Mouse (Mus musculus): Measurements from ENCODE around the gene Chrna4. TPM values are rescaled to one million over a fixed set of nuclear protein-coding genes. Genes with fewer than 3 reads are reported as not detected.

Chrna4 gene
- polyA plus RNA-seq, 1 experiment from 2014 or later: 3.4 TPM

GRCm38 (mm10) chr2:181038644-181039355, 4.5 kb downstream of the Chrna4 start:
- H3K9ac ChIP-seq: peak overlapping the region; percentile 28
- H3K4me1 ChIP-seq: peaks cover 14% of the 10 kb centered on the region
- no peak overlapping the region for H3K27ac ChIP-seq (replicated peaks)
- H3K4me3 ChIP-seq (replicated peaks): peak overlapping the region; percentile 60
- ATAC-seq (ENCODE audit: insufficient number of reproducible peaks, low FRiP score, low TSS enrichment, low read depth): no peak
- peak overlapping the region; percentile 95 for H3K4me2 ChIP-seq (replicated peaks)
- WGBS: 2% methylated on average over 52 of the region's 63 CpGs
- H3K9me3 ChIP-seq (replicated peaks): no peaks in the 10 kb centered on the region
- H3K36me3 ChIP-seq: no peaks in the 10 kb centered on the region
- H3K27me3 ChIP-seq: peaks cover 57% of the 10 kb centered on the region

DNA sequence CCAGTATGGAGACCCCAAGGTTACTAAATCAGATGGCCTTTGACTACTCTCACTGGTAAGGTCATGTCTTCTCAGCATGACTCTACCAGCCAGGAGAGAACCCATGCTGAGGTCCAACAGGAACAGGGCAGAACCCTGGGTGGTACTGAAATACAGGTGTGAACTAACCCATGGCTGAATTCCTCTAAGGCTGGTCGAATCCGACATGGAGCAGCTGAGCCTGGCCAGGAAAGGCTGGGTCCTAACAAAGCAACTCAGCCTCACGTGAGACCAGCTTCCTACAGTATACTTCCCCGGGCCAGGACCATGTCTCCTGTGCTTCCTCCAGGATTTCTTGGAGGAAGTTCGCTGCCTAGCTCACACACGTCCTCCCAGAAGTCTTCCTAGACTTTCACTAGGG, 6.8 kb downstream of the Chrna4 start:
- Histone ChIP-seq H3K9ac (no peak overlapping the region), H3K4me1 (peaks cover 14% of the 10 kb centered on the region), H3K4me2 (replicated peaks) (no peak overlapping the region), H3K9me3 (replicated peaks) (no peaks in the 10 kb centered on the region), H3K27me3 (peaks cover 53% of the 10 kb centered on the region), H3K4me3 (replicated peaks) (no peak overlapping the region), H3K27ac (replicated peaks) (no peak overlapping the region), H3K36me3 (no peaks in the 10 kb centered on the region)
- ATAC-seq (ENCODE audit: insufficient number of reproducible peaks, low FRiP score, low TSS enrichment, low read depth): no peak
- 75% methylated on average over 6 of the region's 6 CpGs for WGBS

DNA sequence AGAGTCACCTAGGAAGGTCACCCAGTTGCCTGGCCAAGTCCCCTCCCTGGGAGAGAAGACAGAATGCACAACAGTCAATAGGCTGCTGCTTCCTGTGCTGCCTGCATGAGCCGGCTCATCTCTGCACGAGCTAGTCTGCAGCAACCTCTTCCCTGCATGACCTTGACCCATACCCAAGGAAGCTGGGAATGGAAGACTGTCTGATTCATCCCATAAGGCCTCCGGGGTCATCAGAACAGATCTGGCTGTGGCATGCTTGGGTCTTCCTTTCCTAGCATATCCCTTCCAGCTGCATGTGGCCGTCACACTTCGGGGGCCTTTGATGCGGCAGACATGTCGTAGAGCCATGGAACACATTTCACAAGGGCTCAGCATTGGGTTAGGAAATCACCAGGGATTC, 8.2 kb downstream of the Chrna4 start:
- no peak overlapping the region for H3K27ac ChIP-seq (replicated peaks)
- ATAC-seq (ENCODE audit: insufficient number of reproducible peaks, low FRiP score, low TSS enrichment, low read depth): no peak
- H3K4me2 ChIP-seq (replicated peaks): no peak overlapping the region
- H3K9ac ChIP-seq: no peak overlapping the region
- 75% methylated on average over 7 of the region's 7 CpGs for WGBS
- H3K36me3 ChIP-seq: no peaks in the 10 kb centered on the region
- no peaks in the 10 kb centered on the region for H3K9me3 ChIP-seq (replicated peaks)
- H3K4me3 ChIP-seq (replicated peaks): no peak overlapping the region
- peaks cover 39% of the 10 kb centered on the region for H3K27me3 ChIP-seq
- H3K4me1 ChIP-seq: peaks cover 14% of the 10 kb centered on the region

GRCm38 (mm10) chr2:181033310-181033709, 10.0 kb downstream of the Chrna4 start:
- H3K4me2 ChIP-seq (replicated peaks): no peak overlapping the region
- peaks cover under 1% of the 10 kb centered on the region; the same call in 1 of the 2 replicates for H3K4me1 ChIP-seq
- H3K27ac ChIP-seq (replicated peaks): no peak overlapping the region
- 59% methylated on average over 6 of the region's 6 CpGs for WGBS
- H3K27me3 ChIP-seq: peaks cover 20% of the 10 kb centered on the region
- no peak overlapping the region for H3K4me3 ChIP-seq (replicated peaks)
- no peaks in the 10 kb centered on the region for H3K36me3 ChIP-seq
- H3K9me3 ChIP-seq (replicated peaks): no peaks in the 10 kb centered on the region
- ATAC-seq (ENCODE audit: insufficient number of reproducible peaks, low FRiP score, low TSS enrichment, low read depth): no peak
- no peak overlapping the region for H3K9ac ChIP-seq

DNA sequence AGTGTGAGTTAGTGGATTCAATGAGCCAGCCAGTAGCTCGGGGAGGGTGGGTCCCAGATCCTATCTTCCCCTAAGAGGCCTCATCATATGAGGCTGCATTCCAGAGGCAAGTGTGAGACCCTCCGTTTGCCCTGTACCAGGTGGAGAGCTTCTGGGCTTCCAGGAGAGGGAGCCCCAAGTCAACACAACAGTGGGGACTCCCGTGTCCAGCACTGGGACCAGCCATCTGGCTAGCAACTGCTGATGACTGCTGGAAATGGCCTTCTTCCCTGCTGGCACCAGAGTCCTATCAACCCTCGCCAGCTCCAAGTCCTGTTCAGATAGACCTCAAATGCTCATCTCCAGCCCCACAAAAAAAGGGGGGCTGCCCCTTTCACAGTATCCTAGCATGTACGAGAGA, 10.9 kb downstream of the Chrna4 start:
- H3K4me2 ChIP-seq (replicated peaks): no peak overlapping the region
- H3K27ac ChIP-seq (replicated peaks): no peak overlapping the region
- H3K4me3 ChIP-seq (replicated peaks): no peak overlapping the region
- no peaks in the 10 kb centered on the region for H3K4me1 ChIP-seq
- peaks cover 11% of the 10 kb centered on the region for H3K27me3 ChIP-seq
- H3K9ac ChIP-seq: no peak overlapping the region
- ATAC-seq (ENCODE audit: insufficient number of reproducible peaks, low FRiP score, low TSS enrichment, low read depth): no peak
- no peaks in the 10 kb centered on the region for H3K36me3 ChIP-seq
- H3K9me3 ChIP-seq (replicated peaks): no peaks in the 10 kb centered on the region
- WGBS: 49% methylated on average over 5 of the region's 5 CpGs

DNA sequence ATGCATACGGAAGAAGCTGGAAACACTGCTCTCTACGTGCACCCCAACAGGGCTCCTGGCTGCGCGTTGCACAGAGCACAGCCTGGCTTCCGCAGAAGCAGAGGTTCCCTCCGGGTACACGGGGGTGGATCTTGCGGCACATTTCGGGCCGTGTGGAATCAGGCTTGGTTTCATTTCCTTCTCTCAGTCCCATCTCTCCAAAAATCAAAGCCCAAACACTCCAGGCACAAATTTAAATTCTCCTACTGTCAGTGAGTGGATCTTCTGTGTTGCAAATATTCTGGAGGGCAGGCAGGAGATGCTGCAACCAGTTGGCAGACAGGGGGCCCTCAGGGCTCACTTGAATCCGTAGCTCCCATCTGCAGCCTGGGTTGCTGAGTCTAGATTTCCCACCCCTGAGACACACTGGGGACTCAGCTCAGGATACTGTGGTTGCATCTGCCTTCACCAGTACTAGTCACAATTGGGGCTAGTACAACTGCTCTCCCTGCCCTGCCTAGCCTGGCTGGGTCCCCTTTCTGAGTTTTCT, 11.9 kb downstream of the Chrna4 start:
- Histone ChIP-seq H3K9ac (no peak overlapping the region), H3K36me3 (no peaks in the 10 kb centered on the region), H3K4me1 (no peaks in the 10 kb centered on the region), H3K27me3 (0 out of 2 replicates have a peak, but pooled peaks cover 3% of the 10 kb centered on the region), H3K4me3 (replicated peaks) (no peak overlapping the region), H3K9me3 (replicated peaks) (no peaks in the 10 kb centered on the region), H3K27ac (replicated peaks) (no peak overlapping the region), H3K4me2 (replicated peaks) (no peak overlapping the region)
- 71% methylated on average over 11 of the region's 11 CpGs for WGBS
- ATAC-seq (ENCODE audit: insufficient number of reproducible peaks, low FRiP score, low TSS enrichment, low read depth): no peak

DNA sequence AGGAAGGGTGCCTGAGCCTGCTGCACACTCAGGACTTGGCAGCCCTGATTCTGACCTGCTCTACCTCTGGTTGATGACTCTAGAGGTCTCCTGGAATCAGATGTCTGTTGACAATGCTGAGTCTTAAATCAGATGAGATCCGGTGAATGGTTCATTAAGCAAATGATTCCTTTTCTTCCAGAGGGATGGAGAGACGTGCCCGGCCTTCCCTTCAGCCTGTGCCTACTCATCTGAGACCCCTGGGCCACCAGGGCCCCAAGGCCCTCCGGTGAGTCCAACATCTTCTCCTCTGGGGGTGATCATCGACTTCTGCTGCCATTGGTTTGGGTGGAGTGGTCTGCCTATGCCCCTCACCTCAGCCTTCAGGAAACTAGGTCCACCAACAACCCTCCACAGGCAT, 35.0 kb downstream of the Chrna4 start:
- no peak overlapping the region for H3K9ac ChIP-seq
- no peak for ATAC-seq (ENCODE audit: insufficient number of reproducible peaks, low FRiP score, low TSS enrichment, low read depth)
- no peaks in the 10 kb centered on the region for H3K27me3 ChIP-seq
- H3K4me2 ChIP-seq (replicated peaks): no peak overlapping the region
- H3K4me1 ChIP-seq: no peaks in the 10 kb centered on the region
- no peaks in the 10 kb centered on the region for H3K36me3 ChIP-seq
- WGBS: 83% methylated on average over 5 of the region's 5 CpGs
- H3K9me3 ChIP-seq (replicated peaks): no peaks in the 10 kb centered on the region
- H3K4me3 ChIP-seq (replicated peaks): no peak overlapping the region
- H3K27ac ChIP-seq (replicated peaks): no peak overlapping the region

- H3K27me3 ChIP-seq: no peaks in the 10 kb centered on the region
- H3K9me3 ChIP-seq (replicated peaks): no peaks in the 10 kb centered on the region
- ATAC-seq (ENCODE audit: insufficient number of reproducible peaks, low FRiP score, low TSS enrichment, low read depth): no peak
- no peak overlapping the region for H3K27ac ChIP-seq (replicated peaks)
- no peak overlapping the region for H3K9ac ChIP-seq
- no peaks in the 10 kb centered on the region for H3K36me3 ChIP-seq
- H3K4me3 ChIP-seq (replicated peaks): no peak overlapping the region
- no peaks in the 10 kb centered on the region for H3K4me1 ChIP-seq
- 53% methylated on average over 4 of the region's 4 CpGs for WGBS
- H3K4me2 ChIP-seq (replicated peaks): no peak overlapping the region
Observed at GRCm38 (mm10) chr2:181007054-181007453, 36.3 kb downstream of the Chrna4 start.

- Histone ChIP-seq H3K4me1 (no peaks in the 10 kb centered on the region), H3K9me3 (replicated peaks) (no peaks in the 10 kb centered on the region), H3K27ac (replicated peaks) (no peak overlapping the region), H3K4me2 (replicated peaks) (no peak overlapping the region), H3K36me3 (no peaks in the 10 kb centered on the region), H3K27me3 (no peaks in the 10 kb centered on the region), H3K9ac (no peak overlapping the region), H3K4me3 (replicated peaks) (no peak overlapping the region)
- 68% methylated on average over 3 of the region's 3 CpGs for WGBS
- ATAC-seq (ENCODE audit: insufficient number of reproducible peaks, low FRiP score, low TSS enrichment, low read depth): no peak
Observed at GRCm38 (mm10) chr2:180996905-180997304, 46.4 kb downstream of the Chrna4 start.

GRCm38 (mm10) chr2:180996436-180996835, 46.9 kb downstream of the Chrna4 start:
- no peak overlapping the region for H3K9ac ChIP-seq
- H3K4me1 ChIP-seq: no peaks in the 10 kb centered on the region
- no peak for ATAC-seq (ENCODE audit: insufficient number of reproducible peaks, low FRiP score, low TSS enrichment, low read depth)
- no peaks in the 10 kb centered on the region for H3K27me3 ChIP-seq
- no peaks in the 10 kb centered on the region for H3K36me3 ChIP-seq
- 14% methylated on average over 5 of the region's 5 CpGs for WGBS
- no peak overlapping the region for H3K27ac ChIP-seq (replicated peaks)
- no peak overlapping the region for H3K4me3 ChIP-seq (replicated peaks)
- H3K4me2 ChIP-seq (replicated peaks): no peak overlapping the region
- H3K9me3 ChIP-seq (replicated peaks): no peaks in the 10 kb centered on the region

DNA sequence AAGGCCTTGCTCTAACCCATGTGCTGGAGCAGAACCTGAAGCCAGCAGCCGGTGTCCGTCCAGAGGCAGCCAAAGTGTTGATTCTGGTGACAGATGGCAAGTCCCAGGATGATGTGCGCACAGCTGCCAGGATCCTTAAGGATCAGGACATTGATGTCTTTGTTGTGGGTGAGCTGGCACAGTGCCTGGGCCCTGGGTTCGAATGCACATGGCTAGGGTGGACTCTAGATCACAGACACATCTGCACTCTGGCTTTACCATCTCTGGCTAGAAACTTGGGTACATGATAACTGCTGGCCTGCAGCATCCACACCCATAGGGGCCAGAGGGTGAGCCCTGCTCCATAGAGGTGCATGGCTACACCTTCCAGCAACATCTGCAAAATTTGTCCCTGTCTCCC, 47.9 kb downstream of the Chrna4 start:
- Histone ChIP-seq H3K4me2 (replicated peaks) (no peak overlapping the region), H3K4me1 (no peaks in the 10 kb centered on the region), H3K27me3 (no peaks in the 10 kb centered on the region), H3K9me3 (replicated peaks) (no peaks in the 10 kb centered on the region), H3K27ac (replicated peaks) (no peak overlapping the region), H3K4me3 (replicated peaks) (no peak overlapping the region), H3K9ac (no peak overlapping the region), H3K36me3 (no peaks in the 10 kb centered on the region)
- 75% methylated on average over 4 of the region's 4 CpGs for WGBS
- no peak for ATAC-seq (ENCODE audit: insufficient number of reproducible peaks, low FRiP score, low TSS enrichment, low read depth)

- no peak overlapping the region for H3K27ac ChIP-seq (replicated peaks)
- H3K4me2 ChIP-seq (replicated peaks): no peak overlapping the region
- no peak for ATAC-seq (ENCODE audit: insufficient number of reproducible peaks, low FRiP score, low TSS enrichment, low read depth)
- H3K36me3 ChIP-seq: no peaks in the 10 kb centered on the region
- no peaks in the 10 kb centered on the region for H3K4me1 ChIP-seq
- no peak overlapping the region for H3K9ac ChIP-seq
- H3K9me3 ChIP-seq (replicated peaks): no peaks in the 10 kb centered on the region
- no peak overlapping the region for H3K4me3 ChIP-seq (replicated peaks)
- WGBS: 56% methylated on average over 2 of the region's 2 CpGs
- no peaks in the 10 kb centered on the region for H3K27me3 ChIP-seq
Observed at GRCm38 (mm10) chr2:180994360-180994759, 49.0 kb downstream of the Chrna4 start.

All from embryonic facial prominence, embryonic 15.5 days (tissue).